Mouse (Mus musculus) embryonic fibroblast, embryonic 13.5 days (primary cell): ENCODE data around the gene Dus2.

Source experiments
- CTCF ChIP-seq: IDR thresholded peaks from 2 replicates; pipeline ENCODE4 v1.5.1; 2011; ENCODE audit warnings: mild to moderate bottlenecking, control low read depth, low read length, moderate library complexity, borderline replicate concordance; ENCODE audit not compliant: insufficient read depth
- POLR2A ChIP-seq: IDR thresholded peaks from 2 replicates; pipeline ENCODE4 v1.6.1; 2011; ENCODE audit warnings: low read depth, mild to moderate bottlenecking, control low read depth, low read length, moderate library complexity

- TF ChIP-seq CTCF, result no peak
- no peak for TF ChIP-seq POLR2A
Measured at GRCm38 (mm10) chr8:105951057-105951659, 40.0 kb upstream of the Dus2 start.
